Mouse (Mus musculus) G1E (cell line): ENCODE data around the gene Pprc1. TPM values are rescaled to one million over a fixed set of nuclear protein-coding genes. Genes with fewer than 3 reads are reported as not detected.

Experiments
- ATAC-seq: 2 replicates; pipeline ENCODE4 v1.8.0; 2016; ENCODE audit warnings: mild to moderate bottlenecking; ENCODE audit not compliant: insufficient number of reproducible peaks, poor library complexity, low FRiP score, severe bottlenecking; ENCODE audit errors: extremely low read depth
- DNase-seq: peaks from one replicate; pipeline ENCODE4 v3.0.0; 2012; ENCODE audit warnings: low spot score
- H3K27me3 ChIP-seq: 2 replicates; pipeline ENCODE4 v1.6.1; 2012; ENCODE audit warnings: mild to moderate bottlenecking, low read length, inconsistent platforms; ENCODE audit not compliant: insufficient read depth
- H3K36me3 ChIP-seq: replicated peaks from 2 replicates; pipeline ENCODE3; 2012; ENCODE audit warnings: mild to moderate bottlenecking, inconsistent platforms
- H3K4me1 ChIP-seq: 2 replicates; pipeline ENCODE4 v1.6.1; 2012; ENCODE audit warnings: low read depth, low read length, inconsistent platforms, mixed read lengths; ENCODE audit not compliant: insufficient read depth
- H3K4me3 ChIP-seq: 2 replicates; pipeline ENCODE4 v1.5.1; 2012; ENCODE audit warnings: low read depth, mild to moderate bottlenecking, inconsistent platforms, low read length, moderate library complexity, mixed read lengths
- H3K9me3 ChIP-seq: replicated peaks from 2 replicates; pipeline ENCODE4 v1.6.1; 2012; ENCODE audit warnings: inconsistent platforms
- CTCF ChIP-seq: IDR thresholded peaks from 2 replicates; pipeline ENCODE4 v1.5.1; 2012; ENCODE audit warnings: low read depth, low read length, inconsistent platforms, mixed read lengths
- GATA1 ChIP-seq: IDR thresholded peaks from 2 replicates; pipeline ENCODE4 v1.6.1; 2012; ENCODE audit warnings: borderline replicate concordance, low read length, inconsistent platforms, mixed read lengths
- GATA2 ChIP-seq: IDR thresholded peaks from 2 replicates; pipeline ENCODE4 v1.6.1; 2012; ENCODE audit warnings: low read depth, low read length, inconsistent platforms, borderline replicate concordance
- POLR2AphosphoS5 ChIP-seq: IDR thresholded peaks from 2 replicates; pipeline ENCODE4 v1.6.1; 2012; ENCODE audit warnings: low read depth, low read length, inconsistent platforms; ENCODE audit not compliant: insufficient replicate concordance
- TAL1 ChIP-seq: conservative IDR thresholded peaks from 2 replicates; pipeline ENCODE4 v1.6.1; 2012; ENCODE audit warnings: low read depth, low read length, inconsistent platforms, mixed read lengths
- polyA plus RNA-seq: library from polyadenylated mRNA; stranded (reverse); fragments of >175 nt; gene quantifications from 2 replicates; pipeline ENCODE4 v1.2.3, GENCODE M21; 2012
- total RNA-seq, 2 experiments: library from RNA; stranded (forward) in 1 of 2; stranded (reverse) in 1 of 2; fragments of 200-1000 nt in 1 of 2; fragments of >200 nt in 1 of 2; fragmentation: Nextera tagmentation in 1 of 2; gene quantifications; 2 replicates each; pipeline ENCODE4 v1.2.3; 2014 to 2017

The Pprc1 gene
- total and polyA plus RNA-seq, 3 experiments = 11.8 to 132 (median 73.3) TPM

GRCm38 (mm10) chr19:46026567-46026966 is 18.1 kb upstream of the Pprc1 start:
- H3K4me1 ChIP-seq = peaks cover 19% of the 10 kb centered on the region
- TF ChIP-seq TAL1 = no peak
- H3K36me3 ChIP-seq = peaks cover 21% of the 10 kb centered on the region
- ATAC-seq = no peak
- no peak for DNase-seq
- H3K27me3 ChIP-seq = peaks cover 11% of the 10 kb centered on the region
- peaks cover 6% of the 10 kb centered on the region for H3K9me3 ChIP-seq
- H3K4me3 ChIP-seq = no peak overlapping the region

- peaks cover 6% of the 10 kb centered on the region for H3K9me3 ChIP-seq
- DNase-seq (no peak), ATAC-seq (no peak)
- no peak overlapping the region for H3K4me3 ChIP-seq
- no peak for TF ChIP-seq TAL1
- no peak for TF ChIP-seq POLR2AphosphoS5
- no peak for TF ChIP-seq GATA1
- TF ChIP-seq GATA2 = no peak
- peaks cover 44% of the 10 kb centered on the region for H3K36me3 ChIP-seq
- peaks cover 11% of the 10 kb centered on the region for H3K27me3 ChIP-seq
- peaks cover 38% of the 10 kb centered on the region for H3K4me1 ChIP-seq
Measured at GRCm38 (mm10) chr19:46028747-46029320, 15.9 kb upstream of the Pprc1 start.

DNA sequence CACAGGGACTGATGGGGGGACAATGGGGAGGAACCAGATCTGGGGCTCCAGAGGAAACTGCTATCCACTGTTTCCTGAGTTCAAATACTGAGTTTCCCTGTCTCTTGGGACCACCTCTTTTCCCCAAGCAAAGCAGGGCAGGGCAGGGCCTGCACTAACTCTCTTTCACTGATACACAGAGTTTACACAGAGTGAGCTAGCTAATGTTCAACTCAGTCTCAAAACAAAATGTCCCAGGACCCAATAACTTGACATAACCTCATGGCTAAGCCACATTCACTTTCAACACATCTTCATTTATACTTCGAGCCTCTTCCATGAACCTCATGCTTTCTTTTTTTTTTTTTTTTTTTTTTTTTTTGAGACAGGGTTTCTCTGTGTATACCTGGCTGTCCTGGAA is 15.0 kb upstream of the Pprc1 start:
- Histone ChIP-seq H3K27me3 (peaks cover 11% of the 10 kb centered on the region), H3K36me3 (peaks cover 52% of the 10 kb centered on the region), H3K9me3 (peaks cover 6% of the 10 kb centered on the region), H3K4me1 (peaks cover 46% of the 10 kb centered on the region), H3K4me3 (no peak overlapping the region)
- TF ChIP-seq POLR2AphosphoS5 (no peak), GATA1 (no peak), CTCF (no peak), GATA2 (no peak), TAL1 (no peak)
- no peak for DNase-seq
- ATAC-seq = no peak

DNA sequence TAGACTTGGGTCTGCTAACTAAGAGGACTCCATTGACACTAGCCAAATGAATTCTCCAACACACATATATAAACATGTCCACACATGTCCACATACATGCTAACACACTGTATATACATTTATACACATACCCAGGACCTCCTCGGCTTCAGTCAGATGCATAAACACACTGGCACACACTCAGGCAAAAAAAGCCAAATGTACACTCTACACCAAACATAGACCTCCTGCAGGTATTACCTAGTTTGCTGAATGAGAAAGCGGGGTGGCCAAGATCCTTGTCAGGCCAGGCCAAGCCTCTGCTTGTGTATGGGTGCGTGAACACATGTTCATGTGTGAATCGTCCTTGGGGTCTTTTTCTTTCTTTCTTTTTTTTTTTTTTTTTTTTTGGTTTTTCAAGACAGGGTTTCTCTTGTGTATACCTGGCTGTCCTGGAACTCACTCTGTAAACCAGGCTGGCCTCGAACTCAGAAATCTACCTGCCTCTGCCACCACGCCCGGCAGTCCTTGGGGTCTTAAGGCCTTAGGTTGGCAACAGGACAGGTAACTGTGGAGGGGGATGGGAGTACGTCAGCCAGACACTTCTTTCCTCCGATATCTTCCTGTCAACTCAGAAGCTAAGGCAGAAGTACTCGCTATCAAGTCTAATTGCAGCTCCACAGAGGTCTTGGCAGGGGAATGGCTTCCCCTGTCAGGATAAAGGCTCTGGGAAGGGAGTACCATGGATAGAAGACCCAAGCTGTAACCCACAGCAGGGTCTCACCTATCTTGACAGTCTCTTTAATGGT is 14.3 kb upstream of the Pprc1 start:
- ATAC-seq = no peak

GRCm38 (mm10) chr19:46031689-46032432 is 12.8 kb upstream of the Pprc1 start:
- no peak for TF ChIP-seq TAL1
- TF ChIP-seq CTCF = no peak
- no peak for TF ChIP-seq POLR2AphosphoS5
- TF ChIP-seq GATA1 = no peak
- TF ChIP-seq GATA2 = no peak
- Histone ChIP-seq H3K27me3 (no peaks in the 10 kb centered on the region), H3K4me1 (peaks cover 58% of the 10 kb centered on the region), H3K36me3 (peaks cover 74% of the 10 kb centered on the region), H3K9me3 (peaks cover 6% of the 10 kb centered on the region), H3K4me3 (no peak overlapping the region)
- DNase-seq (no peak), ATAC-seq (no peak)

More for the DNA sequence above, 14.3 kb upstream of the Pprc1 start:
- H3K4me1 ChIP-seq = peaks cover 53% of the 10 kb centered on the region
- H3K36me3 ChIP-seq = peaks cover 59% of the 10 kb centered on the region
- peaks cover 6% of the 10 kb centered on the region for H3K9me3 ChIP-seq
- no peak overlapping the region for H3K4me3 ChIP-seq
- TF ChIP-seq GATA2 (no peak), GATA1 (no peak), POLR2AphosphoS5 (no peak), TAL1 (no peak), CTCF (no peak)
- peaks cover 11% of the 10 kb centered on the region for H3K27me3 ChIP-seq
- DNase-seq = no peak

- H3K36me3 ChIP-seq = peaks cover 79% of the 10 kb centered on the region
- TF ChIP-seq GATA2 (no peak), CTCF (no peak), GATA1 (no peak), POLR2AphosphoS5 (no peak), TAL1 (no peak)
- ATAC-seq (no peak), DNase-seq (no peak)
- no peak overlapping the region; the same call in 1 of the 2 replicates for H3K4me3 ChIP-seq
- H3K4me1 ChIP-seq = peaks cover 63% of the 10 kb centered on the region
- no peaks in the 10 kb centered on the region for H3K27me3 ChIP-seq
- peaks cover 6% of the 10 kb centered on the region for H3K9me3 ChIP-seq
Measured at GRCm38 (mm10) chr19:46032731-46033510, 11.8 kb upstream of the Pprc1 start.
